Mouse (Mus musculus): Measurements from ENCODE around the gene Ptprs.
"Not testable (repeated sequence)": the region's sequence is repeated elsewhere in the genome, so short reads cannot be mapped to it uniquely, and the experiment has no call there.

Gene Ptprs

DNA sequence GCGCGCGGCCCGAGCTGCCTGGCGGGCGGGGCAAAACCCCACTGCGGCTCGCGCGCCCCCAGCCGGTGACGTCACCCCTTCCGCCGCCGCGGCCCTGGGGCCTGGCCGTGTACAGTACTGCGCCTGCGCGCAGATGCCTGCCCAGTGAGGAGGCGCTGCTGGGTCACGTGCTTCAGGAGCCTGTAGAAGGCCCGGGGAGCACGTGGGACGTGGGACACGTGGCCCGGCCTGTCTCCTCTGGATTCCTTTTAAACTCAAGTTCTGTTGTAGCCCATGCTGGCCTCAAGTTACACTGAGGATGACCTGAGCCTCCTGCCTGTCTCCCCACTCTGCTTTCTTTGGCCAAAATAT lies at the start of gene Ptprs:
Ptprs (minus strand) TSS at position 82 of the 351 bp plus-strand sequence.
- peak; percentile 94 to 96 for DNase-seq

DNA sequence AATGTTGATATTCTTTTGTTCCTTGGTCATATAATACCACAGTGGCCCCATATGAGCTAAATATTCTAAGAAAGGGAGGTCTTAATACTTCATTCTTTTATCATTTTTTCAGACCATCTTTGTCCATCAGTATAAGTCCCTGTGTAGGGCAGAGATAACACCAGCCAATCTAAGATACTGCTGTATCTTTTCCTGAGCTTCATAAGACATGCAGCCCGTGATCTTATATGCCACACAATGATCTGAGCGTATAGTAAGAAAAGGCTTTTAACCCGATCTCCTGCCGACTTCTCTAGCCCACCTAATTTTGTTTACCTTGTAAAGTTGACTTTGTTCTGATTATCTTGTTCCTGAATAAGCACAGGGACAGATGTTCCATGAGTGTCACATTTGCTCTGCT lies 48.7 kb upstream of the Ptprs start:
- no peak for DNase-seq

DNA sequence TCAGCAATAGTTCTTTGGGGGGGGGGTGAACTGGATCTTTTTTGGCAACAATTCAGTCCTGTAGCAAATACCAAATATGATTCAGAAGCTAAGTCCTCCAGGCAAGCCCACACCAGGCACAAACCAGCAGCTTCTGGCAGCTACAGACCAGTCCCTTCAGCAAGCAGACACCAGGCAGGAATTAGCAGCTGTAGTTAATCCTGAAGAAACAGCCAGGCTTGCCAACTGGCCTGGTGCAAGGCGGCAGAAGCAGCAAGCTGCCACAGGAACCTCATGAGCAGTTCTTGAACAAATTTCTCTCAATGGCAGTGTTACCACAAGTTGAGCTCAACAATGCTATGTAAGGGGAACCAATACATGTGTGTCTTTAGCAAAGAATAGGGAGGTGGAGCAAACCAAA lies 46.5 kb upstream of the Ptprs start:
- no peak for DNase-seq

DNA sequence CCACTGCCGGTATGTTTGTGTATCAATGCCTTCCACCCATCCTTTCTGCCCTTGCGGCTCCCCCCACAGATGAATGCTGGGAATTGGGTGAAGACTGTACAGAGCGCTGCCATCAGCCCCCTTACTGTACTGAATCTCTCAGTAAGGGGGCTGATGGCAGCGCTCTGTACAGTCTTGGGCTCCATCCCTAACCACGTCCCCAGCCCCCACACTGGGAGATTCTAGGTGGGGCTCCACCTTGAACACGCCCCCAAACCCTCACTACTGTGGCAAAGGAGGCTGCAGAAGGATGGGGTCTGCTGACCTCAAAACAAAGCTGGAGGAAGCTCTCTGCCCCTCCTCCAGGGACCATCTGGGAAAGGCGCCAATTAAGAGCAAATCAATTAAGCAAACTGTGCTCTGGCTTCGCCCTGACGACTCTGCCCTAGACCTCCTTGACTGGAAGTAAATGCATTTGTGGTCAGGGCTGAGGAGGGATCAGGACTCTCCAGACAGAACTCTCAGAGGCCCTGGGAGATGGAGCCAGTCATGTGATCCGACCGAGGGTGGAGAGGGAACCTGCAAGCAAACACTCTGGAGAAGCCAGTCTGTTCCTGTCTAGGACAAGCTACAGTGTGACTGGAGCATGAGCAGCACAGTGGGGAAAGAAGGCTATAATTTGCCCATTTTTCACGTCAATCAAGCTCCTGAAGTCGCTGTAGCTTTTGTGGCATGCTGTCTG lies 39.6 kb upstream of the Ptprs start:
- peak; percentile 52 to 64 for DNase-seq

DNA sequence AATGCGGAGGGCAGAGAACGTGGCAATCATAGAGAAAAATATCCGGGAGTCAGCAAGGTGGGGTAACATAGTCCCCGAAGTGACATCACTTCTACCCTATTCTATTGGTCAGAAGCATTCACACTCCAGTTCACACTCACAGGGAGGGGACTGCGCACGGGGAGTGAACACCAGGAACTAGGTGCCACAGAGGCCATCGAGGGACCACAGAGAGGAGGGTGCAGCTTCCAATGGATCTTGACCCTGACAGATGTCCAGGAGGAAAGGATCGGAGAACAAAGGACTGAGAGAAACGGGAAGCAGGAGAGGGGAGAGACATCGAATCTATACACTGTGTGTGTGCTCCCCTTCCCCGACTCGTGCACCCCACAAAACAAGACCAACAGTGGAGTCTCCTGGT lies 38.6 kb upstream of the Ptprs start:
- DNase-seq = no peak

DNA sequence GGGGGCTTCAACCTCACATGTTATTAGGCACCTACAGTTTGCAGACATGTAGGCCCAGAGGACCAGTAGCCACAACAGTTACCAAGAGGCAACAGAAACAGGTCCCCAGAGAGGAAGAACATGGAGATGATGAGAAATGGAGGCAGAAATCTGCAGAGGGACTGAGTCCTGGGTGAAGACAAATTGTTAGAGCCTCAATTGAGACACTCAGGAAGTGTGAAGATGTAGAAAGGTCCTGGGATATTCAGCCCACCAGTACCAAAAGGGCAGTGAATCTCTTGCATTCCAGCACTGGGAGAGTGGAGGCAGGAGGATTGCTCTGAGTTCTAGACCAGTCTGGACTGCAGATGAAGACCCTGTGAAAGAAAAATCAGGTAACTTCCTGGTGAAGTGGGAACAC lies 38.0 kb upstream of the Ptprs start:
- no peak for DNase-seq

DNA sequence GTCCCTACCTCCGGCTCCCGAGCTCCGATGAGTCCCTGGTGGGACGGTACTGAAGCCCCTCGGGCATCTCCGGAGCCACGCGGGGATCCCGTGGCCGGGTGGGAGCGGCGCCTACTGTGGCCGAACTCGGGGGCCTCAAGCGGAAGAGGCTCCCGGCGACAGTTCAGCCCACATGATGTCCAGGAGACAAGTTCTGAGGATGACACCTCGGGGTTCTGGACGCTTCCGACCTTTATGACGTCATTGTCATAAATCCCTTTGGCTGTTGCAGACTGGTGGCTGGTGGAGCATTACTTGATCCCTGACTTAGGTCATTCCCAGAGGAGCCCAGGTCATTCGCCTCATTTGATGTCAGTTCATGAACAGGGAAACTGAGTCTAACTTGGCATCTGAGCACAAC lies 36.0 kb upstream of the Ptprs start, which contains the start of gene Znrf4:
Znrf4 (minus strand) TSS at position 122 of the 400 bp plus-strand sequence.
- no peak for DNase-seq

DNA sequence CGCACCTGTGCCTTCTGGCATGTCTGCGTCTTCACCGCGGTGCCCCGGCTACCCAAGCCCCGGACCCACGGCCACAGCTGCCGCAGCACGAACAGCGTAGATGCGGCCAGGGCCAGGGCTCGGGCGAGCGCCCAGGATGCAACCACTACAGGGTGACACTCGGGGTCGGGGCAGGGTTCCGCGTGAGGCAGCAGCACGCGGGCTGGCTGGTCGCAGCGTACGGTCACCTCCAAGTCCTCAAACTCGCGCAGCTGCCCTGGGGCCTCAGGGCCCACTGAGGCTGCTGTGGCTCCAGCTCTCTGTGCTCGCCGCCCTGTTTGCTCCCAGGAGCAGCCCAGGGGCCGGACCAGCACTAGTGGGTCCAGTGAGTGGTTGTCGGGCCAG lies 35.4 kb upstream of the Ptprs start:
- no peak for DNase-seq

DNA sequence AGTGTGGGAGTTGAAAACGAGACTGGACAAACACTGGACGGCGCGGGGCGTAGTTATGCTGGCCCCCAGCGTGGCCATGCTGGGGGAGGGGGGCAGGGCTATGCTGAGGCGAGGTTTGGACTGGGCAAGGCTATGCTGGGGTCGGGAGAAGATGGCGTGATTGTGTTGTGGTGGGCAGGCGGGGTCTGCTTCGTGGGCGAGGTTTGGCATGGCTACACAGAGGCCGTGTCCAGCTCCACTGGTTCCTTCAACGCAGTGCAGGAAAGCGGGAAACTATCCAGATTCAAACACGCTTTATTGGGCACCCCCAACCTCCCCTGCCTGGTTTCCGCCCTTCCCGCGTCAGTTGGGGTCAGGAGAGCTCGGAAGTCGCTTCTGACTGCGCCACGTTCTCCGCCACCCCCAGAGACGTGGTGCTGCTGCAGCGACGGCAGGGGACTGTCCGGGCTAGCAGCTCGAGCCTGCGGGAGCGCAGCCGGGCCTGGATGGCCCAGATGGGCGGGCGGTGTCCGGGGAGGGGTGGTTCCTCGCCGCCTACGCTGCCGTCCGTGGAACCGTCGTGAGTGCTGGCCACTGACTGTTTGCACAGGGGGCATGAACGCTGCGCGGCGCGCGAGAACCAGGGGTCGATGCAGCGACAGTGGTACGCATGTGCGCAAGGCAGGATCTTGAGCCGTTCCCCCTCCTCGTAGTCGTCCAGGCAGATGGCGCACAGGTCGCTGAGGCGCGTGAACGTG lies 34.9 kb upstream of the Ptprs start:
- DNase-seq = peak; percentile 28 to 40

DNA sequence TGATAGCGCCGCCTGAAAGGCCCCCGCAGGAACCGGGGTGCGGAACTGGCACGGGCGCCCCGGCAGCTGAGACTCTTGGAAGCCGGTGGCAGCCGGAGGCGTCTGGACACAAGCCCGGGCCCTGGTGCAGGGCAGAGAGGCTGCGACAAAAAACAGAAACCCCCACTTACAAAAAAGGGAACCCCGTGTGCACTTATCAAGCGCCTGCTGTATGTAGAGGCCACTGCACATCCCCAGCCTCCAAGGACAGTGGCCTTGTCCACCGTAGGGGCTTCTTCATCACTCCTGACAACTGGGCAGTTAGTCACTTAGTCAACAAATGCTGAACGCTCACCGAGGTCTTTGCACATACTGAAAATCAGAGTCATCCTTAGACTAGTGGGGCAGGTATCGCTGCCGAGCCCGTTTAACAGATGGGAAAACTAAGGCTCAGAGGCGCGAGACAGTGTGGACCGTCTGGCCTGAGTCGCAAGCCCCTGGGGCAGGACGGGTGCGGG lies 34.2 kb upstream of the Ptprs start:
- no peak for DNase-seq

DNA sequence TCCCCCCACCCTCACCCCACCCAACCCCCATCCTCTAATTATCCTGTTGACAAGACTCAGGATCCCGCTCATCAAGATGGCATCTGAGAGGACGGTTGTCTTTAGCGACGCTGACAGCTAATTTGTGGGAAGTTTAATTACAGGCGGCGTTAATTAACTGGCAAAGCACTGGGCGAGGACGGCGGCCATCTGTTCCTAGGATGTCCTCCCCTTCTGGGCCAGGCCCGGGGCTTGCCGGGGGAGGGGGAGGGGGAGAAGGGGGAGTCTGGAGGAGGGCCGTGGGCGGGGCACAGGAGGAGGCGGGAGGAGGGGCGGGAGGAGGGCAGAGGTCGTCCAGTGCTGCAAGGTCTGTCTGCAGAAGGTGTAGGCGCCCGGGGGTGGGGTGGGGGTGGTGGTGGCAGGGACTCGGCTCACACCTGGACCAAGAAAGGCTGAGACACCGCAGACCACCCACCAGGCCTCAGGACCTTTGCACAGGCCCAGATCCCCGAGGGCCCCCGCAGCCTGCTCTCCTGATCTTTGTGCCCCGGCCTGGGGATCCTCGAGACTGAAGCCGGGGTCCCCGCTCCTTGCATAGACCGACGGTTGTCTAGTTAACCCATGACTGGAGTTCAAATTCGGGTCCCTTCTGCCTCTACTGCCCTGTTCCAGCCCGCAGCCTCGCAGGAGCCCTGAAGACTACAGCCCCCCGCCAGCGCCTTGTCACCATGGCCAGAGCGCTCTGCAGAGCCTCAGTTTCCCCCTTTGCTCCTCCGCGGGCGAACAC lies 33.6 kb upstream of the Ptprs start:
- DNase-seq = peak; percentile 65 to 76

DNA sequence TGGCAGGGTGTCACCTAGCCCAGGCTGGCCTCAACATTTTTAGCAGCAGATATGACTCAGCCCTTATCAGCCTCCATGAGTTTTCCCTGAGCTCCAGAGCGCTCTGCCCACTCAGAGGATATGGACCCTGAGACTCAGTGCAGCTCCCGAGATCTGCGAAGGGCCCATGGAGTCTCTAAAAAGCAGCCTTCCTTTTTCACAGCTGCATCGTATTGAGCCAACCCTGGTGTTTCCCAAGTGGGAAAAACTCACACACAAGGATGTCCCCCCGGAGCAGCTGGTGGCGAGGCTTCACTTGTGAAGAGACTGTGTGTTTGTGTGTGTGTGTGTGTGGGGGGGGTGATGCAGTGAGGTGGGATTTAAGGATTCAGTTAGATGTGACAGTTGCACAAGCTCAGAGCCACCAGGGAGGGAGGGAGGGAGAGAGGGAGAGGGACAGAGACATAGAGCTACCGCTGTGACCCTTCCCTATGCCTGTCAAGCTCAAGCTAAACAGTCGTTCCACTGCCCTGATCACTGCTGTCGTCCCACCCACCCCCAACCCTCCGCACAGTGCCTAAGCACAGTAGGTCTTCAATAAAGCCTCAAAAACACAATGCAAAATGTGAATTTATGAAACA lies 32.8 kb upstream of the Ptprs start:
- no peak for DNase-seq

DNA sequence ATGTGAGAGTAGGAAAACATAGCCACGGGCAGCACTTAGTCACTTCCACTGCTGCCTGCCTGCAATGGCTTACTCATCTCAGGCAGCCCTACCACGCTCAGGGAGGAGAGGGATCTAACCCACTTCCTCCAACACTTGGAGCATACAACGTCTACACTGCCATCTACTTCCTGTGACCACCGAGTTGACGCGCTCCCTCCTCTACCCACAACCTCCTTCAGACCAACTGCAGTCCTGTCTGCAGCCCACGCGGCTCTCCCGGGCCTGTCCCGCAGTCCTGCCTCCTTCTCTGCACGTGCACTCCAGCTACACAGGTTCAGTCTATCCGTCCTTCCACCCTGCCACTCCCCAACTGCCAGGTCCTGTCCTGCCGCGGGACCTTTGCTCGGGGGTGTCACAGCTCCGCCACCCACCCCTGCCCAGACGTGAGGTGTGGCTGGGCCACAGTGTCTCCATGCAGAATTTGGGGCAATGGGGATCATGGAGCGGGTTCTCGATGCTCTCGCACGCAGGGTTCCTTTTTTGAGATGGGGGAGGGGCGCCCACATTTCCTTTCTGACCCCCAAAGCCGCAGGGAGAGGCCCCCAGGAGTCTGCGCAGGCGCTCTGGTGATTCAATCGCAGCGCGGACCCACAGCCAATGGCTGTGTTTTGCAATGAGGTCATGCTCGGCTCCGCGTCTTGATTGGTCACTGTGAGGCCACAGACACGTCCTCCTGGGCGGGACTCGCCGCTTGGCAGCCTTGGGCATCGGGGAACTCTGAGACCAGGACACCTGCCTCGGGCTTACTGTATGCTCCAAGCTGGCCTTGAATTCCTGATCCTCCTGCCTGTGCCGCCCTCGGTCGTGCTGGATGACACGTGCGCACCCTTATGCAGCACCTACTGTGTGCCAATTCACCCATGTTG lies 31.1 kb upstream of the Ptprs start:
- peak; percentile 94 to 97 for DNase-seq

DNA sequence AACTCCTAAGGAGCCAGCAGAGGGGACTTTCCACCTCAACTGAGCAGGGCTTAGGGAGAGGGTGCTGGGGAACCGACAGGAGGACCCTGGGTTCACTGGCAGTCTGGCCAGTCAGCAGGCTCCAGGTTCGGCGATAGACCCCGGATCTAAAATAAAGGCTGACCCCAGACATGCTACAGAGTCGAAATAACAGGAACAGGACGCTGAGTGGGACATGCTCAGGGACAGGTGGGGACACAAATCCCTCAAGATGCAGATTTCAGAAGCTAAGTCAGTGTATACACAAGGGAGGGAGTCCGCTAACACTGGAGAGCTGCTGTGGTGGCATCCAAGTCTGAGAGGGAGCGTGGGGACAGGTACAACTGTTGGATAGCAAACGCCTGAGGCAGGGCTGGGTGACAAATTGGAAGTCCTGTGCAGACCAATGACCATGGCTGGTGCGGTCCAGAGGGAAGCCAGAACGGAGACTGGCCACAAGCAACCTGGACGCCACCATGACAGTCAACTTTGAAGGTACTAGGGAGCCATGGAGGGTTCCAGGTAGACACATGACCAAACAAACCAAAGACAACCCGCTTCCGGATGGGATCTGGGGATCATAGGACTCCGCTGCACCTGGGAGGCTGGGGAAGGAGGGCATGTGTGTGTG lies 30.3 kb upstream of the Ptprs start:
- no peak for DNase-seq

DNA sequence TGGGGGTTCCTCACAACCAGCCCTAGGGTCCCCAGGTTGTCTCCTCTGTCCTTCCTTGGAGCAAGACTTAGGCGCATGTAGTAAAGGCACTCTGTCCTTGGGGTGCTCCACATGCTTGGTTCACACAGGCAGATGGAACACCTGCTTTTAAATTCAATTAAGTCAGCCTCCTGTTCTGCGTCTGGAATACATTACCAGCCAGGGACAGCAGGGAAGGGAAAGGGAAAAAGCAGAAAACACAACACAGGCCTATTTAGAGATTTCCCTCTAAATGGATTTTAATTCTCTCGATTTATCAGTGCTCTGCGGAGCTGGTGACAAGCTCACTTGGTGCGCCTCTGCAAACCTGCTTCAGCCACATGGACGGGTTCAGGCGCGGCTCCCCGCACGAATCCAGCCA lies 29.1 kb upstream of the Ptprs start:
- no peak for DNase-seq

DNA sequence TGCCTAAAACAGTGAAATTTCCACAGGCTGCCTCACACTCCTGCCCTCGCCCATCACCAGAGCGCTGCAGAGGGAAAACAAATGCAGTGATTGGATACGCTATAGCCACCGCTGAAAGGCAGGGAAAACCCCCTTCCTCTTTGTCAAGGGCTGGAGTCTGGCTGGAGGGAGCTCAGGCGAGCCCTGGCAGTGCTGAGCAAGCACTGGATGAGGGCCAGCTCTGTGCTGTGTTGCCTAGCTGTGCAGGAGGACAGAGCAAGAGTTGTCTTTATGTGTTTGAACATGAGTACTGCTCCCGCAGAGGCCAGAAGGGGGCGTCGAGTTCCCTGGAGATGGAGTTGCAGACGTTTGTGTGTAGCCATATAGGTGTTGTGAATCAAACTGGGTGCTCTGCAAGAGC lies 26.2 kb upstream of the Ptprs start:
- DNase-seq = peak; percentile 61 to 69

DNA sequence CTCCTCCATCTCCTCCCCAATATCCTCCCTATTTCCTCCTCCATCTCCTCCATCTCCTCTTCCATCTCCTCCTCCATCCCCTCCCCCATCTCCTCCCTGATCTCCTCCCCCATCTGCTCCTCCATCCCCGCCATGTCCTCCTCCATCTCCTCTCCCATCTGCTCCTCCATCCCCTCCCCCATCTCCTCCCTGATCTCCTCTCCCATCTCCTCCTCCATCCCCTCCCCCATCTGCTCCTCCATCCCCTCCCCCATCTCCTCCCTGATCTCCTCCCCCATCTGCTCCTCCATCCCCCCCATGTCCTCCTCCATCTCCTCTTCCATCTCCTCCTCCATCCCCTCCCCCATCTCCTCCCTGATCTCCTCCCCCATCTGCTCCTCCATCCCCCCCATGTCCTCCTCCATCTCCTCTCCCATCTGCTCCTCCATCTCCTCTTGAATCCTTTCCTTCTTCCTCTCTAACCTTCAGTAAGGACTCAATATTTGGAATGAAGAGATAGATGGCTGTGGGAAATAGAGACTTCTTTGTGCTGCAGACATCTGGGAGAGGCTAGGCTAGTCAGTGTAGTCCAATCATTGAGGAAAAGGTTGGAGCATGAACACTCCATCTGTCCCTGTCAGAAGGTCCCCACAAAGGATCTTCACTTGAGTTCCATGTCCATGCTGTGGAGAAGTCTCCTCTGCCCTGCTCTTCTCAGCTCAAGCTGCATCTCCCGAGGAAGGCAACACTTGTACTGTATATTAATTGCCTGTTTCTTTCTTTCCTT lies 25.5 kb upstream of the Ptprs start:
- not testable (repeated sequence) for DNase-seq

DNA sequence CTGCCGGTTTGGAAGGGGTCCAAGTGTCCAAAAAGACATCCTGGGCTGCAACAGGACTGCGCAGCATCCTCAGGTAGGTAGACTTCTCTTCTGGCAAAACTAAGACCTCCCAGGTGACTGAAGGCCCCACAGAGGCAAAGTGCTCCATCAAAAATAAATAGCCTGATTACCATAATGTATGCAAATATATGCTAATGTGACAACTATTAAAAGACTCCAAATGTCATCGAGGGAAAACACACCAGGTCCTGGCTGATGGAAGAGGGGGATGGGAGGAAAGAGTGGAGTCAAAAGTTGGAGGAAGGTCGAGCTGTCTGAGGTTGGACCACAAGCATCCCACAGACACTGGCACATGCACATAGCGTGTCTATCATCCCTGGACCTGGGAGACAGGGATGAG lies 22.9 kb upstream of the Ptprs start:
- DNase-seq = no peak

DNA sequence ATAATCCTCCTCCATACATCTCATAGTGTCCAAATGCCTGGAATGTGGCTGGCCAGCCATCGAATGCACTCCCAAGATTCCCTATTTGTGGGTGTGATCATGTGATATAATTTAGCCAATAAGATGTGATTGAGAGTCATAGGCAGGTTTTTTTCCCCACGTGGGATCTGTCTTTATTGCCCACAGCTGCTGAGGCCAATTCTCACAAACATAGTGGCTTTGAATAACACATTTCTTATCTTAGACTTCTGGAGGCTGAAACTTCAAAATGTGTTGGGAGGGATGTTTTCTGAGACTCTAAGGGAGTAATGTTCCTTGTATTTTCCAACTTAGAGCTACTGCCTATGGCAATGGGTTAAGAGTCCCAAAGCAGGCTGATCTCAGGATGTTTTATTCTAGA lies 18.2 kb upstream of the Ptprs start:
- no peak for DNase-seq

DNA sequence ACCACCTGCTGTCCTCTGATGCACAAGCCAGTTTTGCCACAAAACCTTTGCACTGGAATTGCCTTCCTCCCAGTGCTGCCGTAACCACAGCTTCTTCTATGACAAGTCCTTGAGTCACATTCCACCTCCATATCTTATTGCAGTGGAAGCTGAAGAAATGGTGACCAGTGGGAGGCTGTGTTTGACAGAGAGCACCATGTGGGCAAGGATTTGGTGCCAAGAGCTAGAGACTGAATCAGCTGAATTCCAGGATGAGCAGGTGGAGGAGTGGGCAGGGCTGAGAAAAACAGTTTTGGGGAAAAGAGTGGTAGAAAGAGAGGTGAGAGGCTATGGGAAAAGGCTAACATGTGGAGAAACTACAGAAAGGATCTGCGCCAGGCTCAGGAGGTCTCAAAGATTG lies 17.6 kb upstream of the Ptprs start:
- DNase-seq = no peak

Data from kidney, postnatal 4 days (tissue).